Mouse (Mus musculus) neutrophil, adult 5-6 weeks (primary cell): Measurements from ENCODE around the gene Sass6. TPM values are rescaled to one million over a fixed set of nuclear protein-coding genes. Genes with fewer than 3 reads are reported as not detected.
"Not testable (repeated sequence)": the region's sequence is repeated elsewhere in the genome, so short reads cannot be mapped to it uniquely, and the experiment has no call there.

Experiments
- ATAC-seq: fragments of 151-379, 151-347 bp; 2 replicates; pipeline ENCODE4 v1.8.0; 2017; ENCODE audit warnings: mild to moderate bottlenecking, moderate TSS enrichment; ENCODE audit not compliant: insufficient number of reproducible peaks, poor library complexity, low FRiP score, severe bottlenecking; ENCODE audit errors: extremely low read depth
- total RNA-seq: library from RNA; stranded (forward); fragments of 200-1000 nt; gene quantifications from 2 replicates; pipeline ENCODE4 v1.2.3, GENCODE M21; 2017

The Sass6 gene
- 19.8 and 23.4 TPM in 2 replicates for total RNA-seq

- peak; percentile 99 for ATAC-seq
Observed at GRCm38 (mm10) chr3:116594728-116595602, at the start of gene Sass6. Gene Sass6, plus strand, starts transcription at chr3:116594982.

GRCm38 (mm10) chr3:116547430-116547829, 47.4 kb upstream of the Sass6 start:
- no peak for ATAC-seq

DNA sequence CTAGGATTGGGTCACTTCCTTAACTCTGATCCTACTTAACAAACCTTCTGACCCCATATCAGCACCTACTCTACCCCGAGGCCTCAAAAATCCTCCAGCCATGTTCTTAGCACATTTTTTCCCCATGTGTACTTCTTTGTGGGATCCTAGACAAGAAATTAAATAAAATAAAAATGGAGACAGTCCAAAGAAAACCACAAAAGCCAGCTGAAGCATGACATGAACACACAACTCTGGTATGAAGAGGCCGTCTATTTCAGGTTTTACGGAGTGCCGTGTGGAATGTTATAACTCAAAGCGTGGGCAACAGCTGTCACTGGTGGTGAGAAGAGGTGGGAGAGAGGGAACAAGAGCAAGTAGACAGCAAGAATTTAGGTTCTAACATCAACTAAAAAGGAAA, 43.4 kb upstream of the Sass6 start:
- ATAC-seq: no peak

- ATAC-seq: not testable (repeated sequence)
Observed at GRCm38 (mm10) chr3:116561315-116561714, 33.5 kb upstream of the Sass6 start.

- no peak for ATAC-seq
Observed at GRCm38 (mm10) chr3:116562408-116563094, 32.2 kb upstream of the Sass6 start, which contains the start of gene Lrrc39. Gene Lrrc39, plus strand, starts transcription at chr3:116562973.

- no peak for ATAC-seq
Observed at GRCm38 (mm10) chr3:116563095-116563492, 31.7 kb upstream of the Sass6 start.

DNA sequence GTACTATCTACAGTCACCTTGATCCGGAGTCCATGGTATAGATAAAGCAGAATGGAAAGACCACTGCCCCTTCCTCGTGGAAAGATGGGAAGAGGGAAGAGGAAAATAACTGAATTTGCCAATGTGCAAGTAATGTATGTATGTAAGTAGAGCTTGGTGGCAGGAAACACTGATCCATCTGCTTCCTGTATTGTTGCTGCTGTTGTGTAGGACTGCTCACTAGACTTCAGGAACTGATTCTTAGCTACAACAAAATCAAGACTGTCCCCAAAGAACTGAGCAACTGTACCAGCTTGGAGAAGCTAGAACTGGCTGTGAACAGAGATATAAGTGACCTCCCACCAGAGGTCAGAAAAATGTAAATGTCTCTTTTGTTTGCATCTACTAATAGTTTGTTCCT, 24.2 kb upstream of the Sass6 start:
- ATAC-seq: no peak

DNA sequence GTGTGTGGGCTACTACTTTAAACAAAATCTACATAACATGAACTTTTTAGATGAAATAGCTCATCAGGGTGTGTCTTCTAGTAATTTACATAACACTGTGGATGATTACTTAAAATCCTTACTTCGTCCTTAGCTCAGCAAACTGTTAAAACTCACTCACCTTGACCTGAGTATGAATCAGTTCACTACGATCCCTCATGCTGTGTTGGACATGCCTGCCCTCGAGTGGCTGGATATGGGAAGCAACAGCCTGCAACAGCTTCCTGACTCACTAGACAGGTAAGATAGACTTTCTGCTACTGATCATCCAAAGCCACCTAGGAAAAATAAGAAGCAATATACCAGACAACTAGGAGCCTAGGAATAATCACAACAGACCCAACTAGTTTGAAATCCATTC, 17.5 kb upstream of the Sass6 start:
- ATAC-seq: no peak

DNA sequence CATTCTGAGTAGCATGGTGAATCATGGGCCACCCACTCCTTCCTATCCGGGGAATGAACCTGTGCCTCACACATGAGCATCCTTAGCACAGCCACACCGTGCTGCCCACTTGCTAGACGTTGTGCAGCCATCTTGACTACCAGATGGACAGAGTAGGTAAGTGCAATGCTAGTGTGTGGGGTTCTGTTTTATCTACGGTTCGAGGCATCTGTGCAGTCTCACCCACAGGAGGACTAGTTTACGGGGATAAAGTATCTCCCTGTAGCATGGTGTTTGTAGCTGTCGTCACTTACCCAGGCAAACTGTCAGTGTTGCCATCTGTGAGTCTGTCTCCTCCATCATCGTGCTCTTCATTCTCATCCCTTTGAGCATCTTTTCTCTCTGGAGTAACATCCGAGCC, 12.6 kb upstream of the Sass6 start:
- ATAC-seq: no peak

DNA sequence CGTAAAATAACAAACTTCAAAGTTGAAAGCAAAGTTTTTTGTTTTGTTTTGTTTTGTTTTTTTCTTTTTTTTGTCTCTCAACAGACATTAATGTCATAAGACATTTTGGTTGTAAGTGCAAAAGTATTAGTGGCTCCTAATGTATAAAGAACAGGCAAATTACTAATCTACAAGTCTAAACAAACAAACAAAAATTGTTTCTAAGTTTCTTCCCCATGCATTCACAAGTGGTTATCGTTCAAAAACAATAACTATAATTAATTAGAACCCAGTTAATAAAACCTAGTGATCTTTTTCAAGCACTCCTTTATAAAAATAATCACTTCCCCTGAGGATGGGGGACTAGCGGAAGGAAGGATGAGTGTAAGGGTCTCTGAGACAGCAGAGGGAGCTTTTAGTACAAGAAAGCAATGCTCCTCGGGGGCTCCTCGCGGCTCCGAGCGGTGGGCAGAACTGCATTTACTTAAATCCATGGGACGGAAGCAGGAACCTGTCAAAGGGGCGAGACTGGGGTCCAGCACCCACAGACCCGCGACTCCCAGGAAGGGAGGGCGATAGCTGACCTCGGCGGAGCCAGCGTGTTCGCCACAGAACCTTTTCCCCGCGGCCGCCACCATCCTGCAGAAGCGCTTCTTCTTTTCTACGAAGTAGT, 580 bp upstream of the Sass6 start:
- no peak; the same call in 1 of the 2 replicates for ATAC-seq

DNA sequence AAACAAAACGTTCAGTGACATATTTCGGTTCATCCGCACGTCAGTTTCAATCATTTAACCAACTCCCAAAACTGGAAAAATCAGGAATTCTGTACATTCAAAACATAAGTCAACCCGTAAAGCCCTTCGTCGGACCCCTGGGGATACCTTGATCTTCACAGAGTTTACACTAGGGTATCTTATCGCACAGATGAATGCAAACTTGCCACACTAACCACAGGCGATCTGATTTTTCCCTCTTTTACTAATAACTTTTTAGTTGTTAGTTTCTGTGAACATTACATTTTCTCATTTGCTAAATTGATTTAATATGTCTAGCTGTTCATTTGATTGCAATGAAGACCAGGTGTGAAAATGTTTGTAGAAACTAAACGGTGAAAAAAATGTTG, 815 bp downstream of the Sass6 start:
- no peak for ATAC-seq

GRCm38 (mm10) chr3:116599705-116600104, 4.9 kb downstream of the Sass6 start:
- no peak for ATAC-seq

- no peak for ATAC-seq
Observed at GRCm38 (mm10) chr3:116601005-116601404, 6.2 kb downstream of the Sass6 start.

GRCm38 (mm10) chr3:116601781-116602180, 7.0 kb downstream of the Sass6 start:
- ATAC-seq: no peak

DNA sequence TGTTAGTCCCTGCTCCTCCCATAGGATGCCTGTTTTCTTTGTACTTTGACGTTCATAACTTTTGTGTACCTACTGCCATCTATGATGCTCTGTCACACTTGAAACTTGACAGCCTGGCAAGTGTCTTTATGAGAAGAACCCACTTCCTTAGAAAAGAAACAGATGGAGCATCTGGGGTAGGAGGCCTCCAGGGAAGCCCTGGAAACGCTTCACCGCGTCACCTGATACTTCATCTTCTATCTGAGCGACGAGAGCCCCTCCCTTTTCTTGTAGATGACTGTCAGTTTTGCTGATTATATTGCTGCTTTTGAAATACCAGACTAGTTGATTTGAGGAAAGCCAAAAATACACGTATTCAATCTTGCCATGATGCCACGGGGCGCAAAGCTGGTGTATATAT, 9.8 kb downstream of the Sass6 start:
- ATAC-seq: no peak

GRCm38 (mm10) chr3:116614295-116614892, 19.6 kb downstream of the Sass6 start, which contains the start of gene Trmt13:
Gene Trmt13, minus strand, starts transcription at chr3:116614587.
- ATAC-seq: no peak

DNA sequence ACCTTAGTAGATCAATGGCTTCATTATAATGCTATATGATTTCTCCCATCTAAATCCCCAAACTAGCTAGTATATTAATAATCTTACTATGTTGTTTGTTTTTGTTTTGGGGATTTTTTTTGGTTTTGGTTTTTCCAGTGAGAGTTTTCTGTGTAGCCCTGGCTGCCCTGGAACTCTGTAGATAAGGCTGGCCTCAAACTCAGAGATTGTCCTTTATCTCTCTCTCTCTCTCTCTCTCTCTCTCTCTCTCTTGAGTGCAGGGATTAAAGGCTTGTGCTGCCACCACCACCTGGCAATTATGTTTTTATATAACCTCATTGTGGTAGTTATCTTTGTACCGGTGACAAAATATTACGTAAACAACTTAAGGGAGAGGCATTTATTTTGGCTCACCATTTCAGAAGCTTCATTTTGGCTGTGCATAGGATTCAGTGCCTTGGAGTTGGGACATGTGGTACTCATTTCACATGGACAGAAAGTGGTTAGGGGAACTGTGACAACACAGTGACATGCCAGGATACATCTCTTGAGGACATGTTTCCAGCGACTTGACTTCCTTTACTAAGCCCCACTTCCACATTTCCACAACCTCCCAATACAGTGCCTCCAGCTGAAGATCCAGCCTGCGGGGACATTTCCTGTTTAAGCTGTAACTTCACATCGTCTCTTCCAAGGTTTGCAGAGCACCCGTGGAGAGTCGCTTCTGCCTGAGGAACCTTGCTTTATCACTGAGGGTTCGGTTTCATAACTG, 20.7 kb downstream of the Sass6 start:
- ATAC-seq: no peak

GRCm38 (mm10) chr3:116618855-116619254, 24.1 kb downstream of the Sass6 start:
- ATAC-seq: no peak
